ENCODE assay signal across 27 mouse cellular contexts in genomic region chr7:28992997-28993396, GRCm38 (mm10).
"Had no signal": no experiment of that assay in that cellular context is flagged by ENCODE, and none has a peak within 500 bp of the region (broad histone marks: within the 10 kb centered on the region; RNA-seq: fewer than 3 reads in every experiment).

No protein-coding gene starts in this region.

- H3K4me3 ChIP-seq: heart, adult 2 months; heart, embryonic 13.5 days; heart, embryonic 15.5 days; hindbrain, embryonic 13.5 days; hindbrain, embryonic 15.5 days; kidney, embryonic 15.5 days; limb, embryonic 12.5 days; liver, embryonic 12.5 days had no signal

- H3K4me2 ChIP-seq: heart, embryonic 11.5 days; heart, embryonic 13.5 days; heart, embryonic 15.5 days; hindbrain, embryonic 13.5 days; hindbrain, embryonic 15.5 days; kidney, embryonic 15.5 days; limb, embryonic 12.5 days; liver, embryonic 12.5 days had no signal

- DNase-seq: gastrocnemius, postnatal 14 days; gastrocnemius, postnatal 36 days; heart, adult 11 months; heart, adult 2 months; heart, postnatal 14 days; heart, postnatal 36 days; kidney, adult 11 months; kidney, adult 2 months; kidney, adult 9 months; kidney, postnatal 14 days; kidney, postnatal 36 days; layer of hippocampus, adult 9-11 months; layer of hippocampus, postnatal 36 days; left cerebral cortex, postnatal 4 days; liver had no signal

- ATAC-seq: hindbrain, postnatal 0 days; intestine, embryonic 16.5 days; liver, embryonic 12.5 days had no signal

- H3K9me3 ChIP-seq: heart, embryonic 13.5 days; heart, embryonic 15.5 days; hindbrain, embryonic 13.5 days; hindbrain, embryonic 15.5 days; kidney, embryonic 15.5 days; liver, embryonic 12.5 days had no signal

- H3K36me3 ChIP-seq: heart, embryonic 13.5 days; heart, embryonic 15.5 days; hindbrain, embryonic 13.5 days; hindbrain, embryonic 15.5 days; kidney, embryonic 15.5 days; limb, embryonic 12.5 days had no signal

- H3K9ac ChIP-seq: heart, embryonic 13.5 days; heart, embryonic 15.5 days; hindbrain, embryonic 13.5 days; hindbrain, embryonic 15.5 days; kidney, embryonic 15.5 days; limb, embryonic 12.5 days; liver, embryonic 12.5 days; liver, embryonic 14.5 days had no signal

- H3K27ac ChIP-seq: heart, adult 2 months; heart, embryonic 13.5 days; heart, embryonic 15.5 days; hindbrain, embryonic 13.5 days; hindbrain, embryonic 15.5 days; hindbrain, postnatal 0 days; kidney, embryonic 15.5 days; kidney, postnatal 0 days; limb, embryonic 12.5 days; liver, embryonic 12.5 days; liver, embryonic 14.5 days had no signal

- H3K4me1 ChIP-seq: heart, embryonic 13.5 days; heart, embryonic 15.5 days; hindbrain, embryonic 13.5 days; hindbrain, embryonic 15.5 days; kidney, embryonic 15.5 days; limb, embryonic 12.5 days had no signal

- H3K27me3 ChIP-seq: heart, embryonic 13.5 days; heart, embryonic 15.5 days; hindbrain, embryonic 13.5 days; hindbrain, embryonic 15.5 days; kidney, embryonic 15.5 days; limb, embryonic 12.5 days; liver, embryonic 12.5 days had no signal
